Mouse (Mus musculus): ENCODE results near the gene Cyp4a14. TPM values are rescaled to one million over a fixed set of nuclear protein-coding genes. Genes with fewer than 3 reads are reported as not detected.

Gene Cyp4a14
- polyA plus RNA-seq, 1 experiment from 2014 or later = not detected

Other genes with a start within 250 kb of the Cyp4a14 start
- gene Cyp4a12a, start 197.1 kb downstream of the Cyp4a14 start, polyA plus RNA-seq (2015; fragmentation: Nextera tagmentation; extraction: Ambion mirVana) = not detected in 2 replicates
- not detected in 2 replicates for gene Cyp4a12b, start 84.5 kb downstream of the Cyp4a14 start, polyA plus RNA-seq (2015; fragmentation: Nextera tagmentation; extraction: Ambion mirVana)
- not detected in 2 replicates for gene Cyp4a30b, start 43.5 kb downstream of the Cyp4a14 start, polyA plus RNA-seq (2015; fragmentation: Nextera tagmentation; extraction: Ambion mirVana)
- gene Cyp4a10, start 22.1 kb upstream of the Cyp4a14 start, polyA plus RNA-seq (2015; fragmentation: Nextera tagmentation; extraction: Ambion mirVana) = not detected in 2 replicates
- not detected in 2 replicates for gene Cyp4a31, start 67.5 kb upstream of the Cyp4a14 start, polyA plus RNA-seq (2015; fragmentation: Nextera tagmentation; extraction: Ambion mirVana)
- gene Cyp4a32, start 104.8 kb upstream of the Cyp4a14 start, polyA plus RNA-seq (2015; fragmentation: Nextera tagmentation; extraction: Ambion mirVana) = not detected in 2 replicates
- gene Cyp4b1, start 151.6 kb upstream of the Cyp4a14 start, polyA plus RNA-seq (2015; fragmentation: Nextera tagmentation; extraction: Ambion mirVana) = 18.7 and 23.1 TPM in 2 replicates
- gene Efcab14, start 241.6 kb upstream of the Cyp4a14 start, polyA plus RNA-seq (2015; fragmentation: Nextera tagmentation; extraction: Ambion mirVana) = 30.6 and 34.6 TPM in 2 replicates

Data from lung, embryonic 15.5 days (tissue).